In the genomic region with DNA sequence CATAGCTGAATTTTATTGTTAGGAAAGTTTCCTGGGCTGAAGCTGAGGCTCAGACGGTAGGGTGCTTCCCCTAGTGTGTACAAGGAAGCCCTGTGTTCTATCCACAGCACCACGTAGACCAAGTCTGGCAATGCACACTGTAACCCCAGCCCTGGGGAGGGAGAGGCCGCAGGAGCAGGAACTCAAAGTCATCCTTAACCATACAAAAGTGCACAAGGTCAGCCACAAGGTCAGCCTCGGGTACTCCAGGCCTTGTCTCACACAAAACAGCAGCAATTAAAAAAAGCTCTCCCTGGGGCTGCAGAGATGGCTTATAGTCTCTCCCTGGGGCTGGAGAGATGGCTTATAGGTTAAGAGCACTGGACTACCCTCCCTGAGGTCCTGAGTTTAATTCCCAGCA, we compare ENCODE assay signal across 30 mouse cellular contexts. TPM values are rescaled to one million over a fixed set of nuclear protein-coding genes. Genes with fewer than 3 reads are reported as not detected.
"Had no signal": no experiment of that assay in that cellular context is flagged by ENCODE, and none has a peak within 500 bp of the region (broad histone marks: within the 10 kb centered on the region; RNA-seq: fewer than 3 reads in every experiment).

No protein-coding gene starts in this region.

- H3K4me3 ChIP-seq: layer of hippocampus, adult 2 months; liver, embryonic 13.5 days; neural tube, embryonic 12.5 days; neural tube, embryonic 15.5 days had no signal

- DNase-seq: kidney, adult 2 months; kidney, postnatal 25 days; layer of hippocampus, adult 9-11 months; liver, embryonic 13.5 days; lung, embryonic 14.5 days; retina, postnatal 1 day; thymus, adult 2 months; thymus, postnatal 14 days; thymus, postnatal 4 days had no signal

- H3K4me2 ChIP-seq: liver, embryonic 13.5 days; lung, embryonic 14.5 days; neural tube, embryonic 12.5 days; neural tube, embryonic 15.5 days had no signal

- H3K36me3 ChIP-seq: liver, embryonic 13.5 days; neural tube, embryonic 12.5 days; neural tube, embryonic 15.5 days had no signal

- H3K27me3 ChIP-seq: neural tube, embryonic 12.5 days; neural tube, embryonic 15.5 days had no signal

- H3K27ac ChIP-seq: kidney, postnatal 0 days; layer of hippocampus, adult 2 months; liver, embryonic 13.5 days; macrophage; neural tube, embryonic 12.5 days; neural tube, embryonic 15.5 days; stomach, postnatal 0 days had no signal

- H3K9ac ChIP-seq: liver, embryonic 13.5 days; lung, embryonic 14.5 days; neural tube, embryonic 12.5 days; neural tube, embryonic 15.5 days had no signal

- H3K4me1 ChIP-seq: liver, embryonic 13.5 days; neural tube, embryonic 12.5 days had no signal

- H3K9me3 ChIP-seq: liver, embryonic 13.5 days had no signal

- ATAC-seq: intestine, postnatal 0 days; lung, postnatal 0 days had no signal

RNA-seq across cellular contexts. Expression of gene Olfr718-ps1, which starts 20.5 kb away (rescaled TPM):
- total RNA-seq: liver, adult 2 months; megakaryocyte, adult 5-6 weeks had no signal
- polyA plus RNA-seq: kidney, adult 2 months; kidney, postnatal 0 days; large intestine, adult 2 months; limb, embryonic 11.5 days; limb, embryonic 14.5 days; liver, adult 2 months; liver, embryonic 13.5 days; liver, embryonic 16.5 days; lung, embryonic 14.5 days; lung, postnatal 0 days; macrophage; neural tube, embryonic 12.5 days; neural tube, embryonic 15.5 days; small intestine, adult 2 months; spleen, adult 2 months; stomach, postnatal 0 days; thymus, adult 2 months had no signal

RNA-seq across cellular contexts. Expression of gene Spdye4b, which starts 53.9 kb away (rescaled TPM):
- total RNA-seq: layer of hippocampus, adult 2 months; layer of hippocampus, postnatal 25 days; left cerebral cortex, adult 18-20 months; left cerebral cortex, postnatal 36 days; liver, adult 2 months; megakaryocyte, adult 5-6 weeks had no signal
- polyA plus RNA-seq: intestine, postnatal 0 days; kidney, adult 2 months; kidney, embryonic 14.5 days; kidney, postnatal 0 days; large intestine, adult 2 months; limb, embryonic 11.5 days; limb, embryonic 14.5 days; liver, adult 2 months; liver, embryonic 13.5 days; liver, embryonic 16.5 days; lung, embryonic 14.5 days; lung, postnatal 0 days; macrophage; neural tube, embryonic 12.5 days; neural tube, embryonic 15.5 days; small intestine, adult 2 months; spleen, adult 2 months; stomach, embryonic 14.5 days; stomach, postnatal 0 days had no signal
